Comparison of ENCODE assay signal across 23 mouse cellular contexts in genomic region chr15:27740080-27740479, GRCm38 (mm10). TPM values are rescaled to one million over a fixed set of nuclear protein-coding genes. Genes with fewer than 3 reads are reported as not detected.
A peak's percentile ranks its signal among the peaks of the same experiment; 100 is the strongest.
DNase-seq lines count a peak whose midpoint lies in the region; ATAC-seq and TF ChIP-seq lines count a peak whose summit lies in the region.
"Had no signal": no experiment of that assay in that cellular context is flagged by ENCODE, and none has a peak within 500 bp of the region (broad histone marks: within the 10 kb centered on the region; RNA-seq: fewer than 3 reads in every experiment).

No protein-coding gene starts in this region.

- H3K4me2 ChIP-seq in hindbrain, postnatal 0 days (ENCODE audit: low read depth, low read length): no peak overlapping the region
- no peak overlapping the region for H3K4me2 ChIP-seq in heart, embryonic 16.5 days (ENCODE audit: low read depth, low read length)
- H3K4me2 ChIP-seq: kidney, embryonic 15.5 days; liver, embryonic 13.5 days; lung, embryonic 15.5 days; midbrain, embryonic 15.5 days had no signal

- DNase-seq in hindbrain, postnatal 0 days (ENCODE audit: low spot score): no peak
- no peak for DNase-seq in hindbrain, embryonic 10.5 days (ENCODE audit: low spot score)
- DNase-seq in brain, adult 2 months (ENCODE audit: low read depth, low spot score): peak; percentile 44
- DNase-seq in heart, embryonic 10.5 days (ENCODE audit: low spot score): no peak
- no peak for DNase-seq in forebrain, embryonic 10.5 days (ENCODE audit: extremely low spot score, low spot score)
- no peak for DNase-seq in natural killer cell, adult 2 months (ENCODE audit: low spot score in 2 of 2)
- no peak for DNase-seq in adrenal gland, adult 18-20 months (ENCODE audit: low spot score in 2 of 2)
- DNase-seq: adrenal gland, adult 2 months; cerebellum, adult 11-12 months; cerebellum, postnatal 14 days; forebrain, postnatal 0 days; gastrocnemius, postnatal 36 days; kidney, postnatal 36 days; liver, embryonic 13.5 days; right cerebral cortex, postnatal 4 days; thymus, adult 18-20 months had no signal

- H3K27ac ChIP-seq in hindbrain, postnatal 0 days: no peak overlapping the region
- H3K27ac ChIP-seq in hindbrain, embryonic 10.5 days: no peak overlapping the region
- peak overlapping the region; percentile 6; the same call in 1 of the 2 replicates for H3K27ac ChIP-seq in heart, embryonic 10.5 days
- peak overlapping the region; percentile 33; the same call in 1 of the 2 replicates for H3K27ac ChIP-seq in heart, embryonic 16.5 days (ENCODE audit: low read length)
- no peak overlapping the region for H3K27ac ChIP-seq in forebrain, embryonic 10.5 days
- H3K27ac ChIP-seq: kidney, embryonic 15.5 days; left cerebral cortex, adult 2 months; liver, embryonic 13.5 days; lung, embryonic 15.5 days; midbrain, embryonic 15.5 days had no signal

- 92% methylated on average over 7 of the region's 7 CpGs for WGBS in hindbrain, postnatal 0 days
- WGBS in hindbrain, embryonic 10.5 days: 93% methylated on average over 7 of the region's 7 CpGs
- 56% methylated on average over 7 of the region's 7 CpGs for WGBS in heart, embryonic 10.5 days
- 52% methylated on average over 7 of the region's 7 CpGs for WGBS in heart, embryonic 16.5 days
- 94% methylated on average over 7 of the region's 7 CpGs for WGBS in forebrain, embryonic 10.5 days

- H3K9me3 ChIP-seq in hindbrain, postnatal 0 days (ENCODE audit: low read length): no peaks in the 10 kb centered on the region
- no peaks in the 10 kb centered on the region for H3K9me3 ChIP-seq in hindbrain, embryonic 10.5 days
- no peaks in the 10 kb centered on the region for H3K9me3 ChIP-seq in heart, embryonic 10.5 days
- H3K9me3 ChIP-seq in heart, embryonic 16.5 days (replicated peaks; ENCODE audit: control insufficient read depth, low read length): no peaks in the 10 kb centered on the region
- no peaks in the 10 kb centered on the region for H3K9me3 ChIP-seq in forebrain, embryonic 10.5 days
- H3K9me3 ChIP-seq: kidney, embryonic 15.5 days; liver, embryonic 13.5 days; lung, embryonic 15.5 days; midbrain, embryonic 15.5 days had no signal

- ATAC-seq in hindbrain, postnatal 0 days: 0 out of 2 replicates have a peak, but pooled peaks have one; percentile 10
- peak; percentile 71 for ATAC-seq in heart, embryonic 16.5 days (replicated peaks; ENCODE audit: extremely low read depth, insufficient read depth, low FRiP score)
- ATAC-seq: forebrain, postnatal 0 days; intestine, postnatal 0 days; midbrain, embryonic 15.5 days; Patski had no signal

- TF ChIP-seq CTCF in hindbrain, postnatal 0 days (IDR thresholded peaks at IDR 0.05; ENCODE audit: low read depth): no peak

- no peak overlapping the region for H3K9ac ChIP-seq in hindbrain, postnatal 0 days (replicated peaks; ENCODE audit: low read length)
- H3K9ac ChIP-seq in heart, embryonic 16.5 days (ENCODE audit: low read length): no peak overlapping the region
- H3K9ac ChIP-seq: forebrain, postnatal 0 days; kidney, embryonic 15.5 days; liver, embryonic 13.5 days; lung, embryonic 15.5 days; midbrain, embryonic 15.5 days had no signal

- H3K4me3 ChIP-seq in hindbrain, postnatal 0 days (ENCODE audit: low read length): no peak overlapping the region
- H3K4me3 ChIP-seq in hindbrain, embryonic 10.5 days: no peak overlapping the region
- H3K4me3 ChIP-seq in heart, embryonic 10.5 days: no peak overlapping the region
- H3K4me3 ChIP-seq in heart, embryonic 16.5 days (ENCODE audit: low read length): no peak overlapping the region
- no peak overlapping the region for H3K4me3 ChIP-seq in forebrain, embryonic 10.5 days
- H3K4me3 ChIP-seq: kidney, embryonic 15.5 days; left cerebral cortex, adult 2 months; liver, embryonic 13.5 days; lung, embryonic 15.5 days; midbrain, embryonic 15.5 days had no signal

- no peaks in the 10 kb centered on the region for H3K4me1 ChIP-seq in hindbrain, postnatal 0 days (ENCODE audit: insufficient read depth, low read length)
- no peaks in the 10 kb centered on the region for H3K4me1 ChIP-seq in hindbrain, embryonic 10.5 days (replicated peaks)
- H3K4me1 ChIP-seq in heart, embryonic 10.5 days: peaks cover 13% of the 10 kb centered on the region
- peaks cover 9% of the 10 kb centered on the region for H3K4me1 ChIP-seq in heart, embryonic 16.5 days (ENCODE audit: control insufficient read depth, insufficient read depth, low read length)
- H3K4me1 ChIP-seq in forebrain, embryonic 10.5 days: no peaks in the 10 kb centered on the region
- H3K4me1 ChIP-seq: kidney, embryonic 15.5 days; liver, embryonic 13.5 days; lung, embryonic 15.5 days; midbrain, embryonic 15.5 days had no signal

- H3K36me3 ChIP-seq in hindbrain, postnatal 0 days (ENCODE audit: insufficient read depth, low read length): peaks cover 56% of the 10 kb centered on the region
- peaks cover 88% of the 10 kb centered on the region for H3K36me3 ChIP-seq in hindbrain, embryonic 10.5 days
- H3K36me3 ChIP-seq in heart, embryonic 10.5 days: peaks cover 82% of the 10 kb centered on the region
- H3K36me3 ChIP-seq in heart, embryonic 16.5 days (ENCODE audit: control insufficient read depth, insufficient read depth): peaks cover 37% of the 10 kb centered on the region
- H3K36me3 ChIP-seq in forebrain, embryonic 10.5 days (replicated peaks): peaks cover 86% of the 10 kb centered on the region

- H3K27me3 ChIP-seq in hindbrain, postnatal 0 days (ENCODE audit: insufficient read depth, low read length): no peaks in the 10 kb centered on the region
- no peaks in the 10 kb centered on the region for H3K27me3 ChIP-seq in hindbrain, embryonic 10.5 days (ENCODE audit: insufficient read depth, poor library complexity, severe bottlenecking)
- no peaks in the 10 kb centered on the region for H3K27me3 ChIP-seq in heart, embryonic 10.5 days (ENCODE audit: insufficient read depth, poor library complexity, severe bottlenecking)
- H3K27me3 ChIP-seq in heart, embryonic 16.5 days (ENCODE audit: control insufficient read depth, insufficient read depth, low read length): no peaks in the 10 kb centered on the region
- H3K27me3 ChIP-seq in forebrain, embryonic 10.5 days (ENCODE audit: poor library complexity, severe bottlenecking): no peaks in the 10 kb centered on the region
- H3K27me3 ChIP-seq: kidney, embryonic 15.5 days; liver, embryonic 13.5 days; lung, embryonic 15.5 days; midbrain, embryonic 15.5 days; Patski had no signal

RNA-seq across cellular contexts. Expression of gene Otulinl, which starts 58.7 kb away (rescaled TPM):
- total RNA-seq in hindbrain, postnatal 0 days (2014; rRNA removed): 5.5 and 11.0 TPM in 2 replicates
- 13.1 and 18.4 TPM in 2 replicates for polyA plus RNA-seq in hindbrain, postnatal 0 days (2015; fragmentation: Nextera tagmentation; extraction: Ambion mirVana)
- 6.4 and 8.2 TPM in 2 replicates for polyA plus RNA-seq in hindbrain, embryonic 10.5 days (2016; fragmentation: Nextera tagmentation; extraction: Ambion mirVana)
- 3.9 and 4.2 TPM in 2 replicates for polyA plus RNA-seq in heart, embryonic 10.5 days (2016; fragmentation: Nextera tagmentation; extraction: Ambion mirVana)
- 7.3 and 7.6 TPM in 2 replicates for polyA plus RNA-seq in heart, embryonic 16.5 days (2015; fragmentation: Nextera tagmentation; extraction: Ambion mirVana)
- 7.7 and 8.0 TPM in 2 replicates for polyA plus RNA-seq in forebrain, embryonic 10.5 days (2016; fragmentation: Nextera tagmentation; extraction: Ambion mirVana)
- 1 to 10 TPM; 5.6 to 7.7 TPM for total RNA-seq in adrenal gland, adult 18-20 months (2021)

Comparison
In these comparisons a context has a peak if more than half of its experiments do, and no peak if none do; other contexts are left out.
1. H3K27ac ChIP-seq: peak in heart, embryonic 10.5 days (single experiment) and heart, embryonic 16.5 days (single experiment); none in hindbrain, postnatal 0 days (single experiment), hindbrain, embryonic 10.5 days (single experiment) and forebrain, embryonic 10.5 days (single experiment).